Mouse (Mus musculus) lung, adult 2 months (tissue): ENCODE measurements around the gene Lrr1.

Source experiments
- CTCF ChIP-seq: fragments of 200-500 bp; IDR thresholded peaks from 2 replicates; pipeline ENCODE4 v1.5.1; 2011; ENCODE audit warnings: mild to moderate bottlenecking, low read length, control low read depth; ENCODE audit not compliant: insufficient read depth
- POLR2A ChIP-seq: fragments of 200-500 bp; IDR thresholded peaks from 2 replicates; pipeline ENCODE4 v1.6.1; 2011; ENCODE audit warnings: low read depth, mild to moderate bottlenecking, control low read depth, low read length, borderline replicate concordance; ENCODE audit errors: extremely low read depth

DNA sequence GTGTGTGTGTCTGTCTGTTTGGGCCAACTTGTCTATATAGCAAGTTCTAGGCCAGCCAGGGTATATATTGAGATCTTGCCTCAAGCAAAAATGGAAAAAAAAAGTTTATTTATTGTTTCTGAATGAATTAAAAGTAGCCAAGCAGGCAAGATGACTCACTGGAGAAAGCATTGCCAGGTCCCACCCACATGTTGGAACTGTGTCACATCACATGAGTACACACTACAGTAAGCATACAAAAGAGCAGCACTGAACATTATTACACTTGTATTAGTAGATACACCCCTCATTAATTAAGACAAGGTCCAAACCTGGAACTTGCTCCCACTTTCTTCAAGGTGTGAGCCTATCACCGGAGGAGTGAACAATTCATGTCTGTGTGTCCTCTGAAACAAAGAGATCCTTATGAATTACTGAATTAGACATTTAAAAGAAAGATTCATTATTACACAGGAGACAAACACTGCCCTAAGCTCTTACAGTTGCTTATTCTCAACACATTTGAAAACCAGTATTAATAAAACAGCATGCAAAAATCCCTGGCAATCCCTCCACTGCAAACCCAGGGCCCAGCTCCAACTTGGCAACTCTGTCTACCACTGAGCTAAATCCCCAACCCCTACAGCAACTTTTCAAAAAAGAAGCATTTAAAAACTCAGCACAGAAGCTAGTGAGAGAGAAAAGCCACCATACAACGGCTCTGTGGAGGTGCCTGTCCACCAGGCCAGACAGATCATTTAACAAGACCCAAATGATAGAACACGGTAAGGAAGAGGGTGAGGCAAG lies 46.6 kb downstream of the Lrr1 start:
- TF ChIP-seq POLR2A (no peak), CTCF (no peak)
